Mouse (Mus musculus) lung, embryonic 15.5 days (tissue): ENCODE measurements around the gene Gpc1. TPM values are rescaled to one million over a fixed set of nuclear protein-coding genes. Genes with fewer than 3 reads are reported as not detected.

Experiments
- ATAC-seq: fragments of 200-750 bp; cut with Nextera tagmentation; 2 replicates; pipeline ENCODE4 v1.8.0; 2017; ENCODE audit warnings: moderate number of reproducible peaks, borderline replicate concordance; ENCODE audit not compliant: low FRiP score, low TSS enrichment; ENCODE audit errors: extremely low read depth
- H3K27ac ChIP-seq: fragments of 300-500 bp; sonication (generic); 2 replicates; pipeline ENCODE4 v1.5.1; 2015; ENCODE audit warnings: moderate library complexity, mild to moderate bottlenecking, inconsistent platforms
- H3K27me3 ChIP-seq: fragments of 300-500 bp; sonication (generic); 2 replicates; pipeline ENCODE4 v1.6.1; 2015; ENCODE audit warnings: inconsistent platforms
- H3K36me3 ChIP-seq: fragments of 300-500 bp; sonication (generic); 2 replicates; pipeline ENCODE4 v1.6.1; 2015; ENCODE audit warnings: inconsistent platforms
- H3K4me1 ChIP-seq: fragments of 300-500 bp; sonication (generic); 2 replicates; pipeline ENCODE4 v1.6.1; 2015; ENCODE audit warnings: inconsistent platforms
- H3K4me2 ChIP-seq: fragments of 300-500 bp; sonication (generic); 2 replicates; pipeline ENCODE4 v1.6.1; 2015; ENCODE audit warnings: inconsistent platforms, mild to moderate bottlenecking, moderate library complexity
- H3K4me3 ChIP-seq: fragments of 300-500 bp; sonication (generic); 2 replicates; pipeline ENCODE4 v1.5.1; 2015; ENCODE audit warnings: mild to moderate bottlenecking, inconsistent platforms
- H3K9ac ChIP-seq: fragments of 300-500 bp; sonication (generic); 2 replicates; pipeline ENCODE4 v1.6.1; 2015; ENCODE audit warnings: inconsistent platforms
- H3K9me3 ChIP-seq: fragments of 300-500 bp; sonication (generic); 2 replicates; pipeline ENCODE4 v1.6.1; 2016; ENCODE audit warnings: inconsistent platforms
- WGBS: fragments of 180-500 bp; shearing (Covaris S2); methylation state at CpG from one replicate; pipeline ENCODE4 v1.1.7; 2015; 5-methylcytosine and 5-hydroxymethylcytosine counted together
- polyA plus RNA-seq: library from polyadenylated mRNA; unstranded; fragments of >200 nt; fragmentation: Nextera tagmentation; extraction: Ambion mirVana; gene quantifications from 2 replicates; pipeline ENCODE4 v1.2.1, GENCODE M21; 2015

Gene Gpc1
- polyA plus RNA-seq, 1 experiment from 2014 or later, result 34.2 TPM

GRCm38 (mm10) chr1:92839211-92839610 lies 7.8 kb downstream of the Gpc1 start:
- H3K27me3 ChIP-seq, result no peaks in the 10 kb centered on the region
- H3K4me2 ChIP-seq, result no peak overlapping the region
- no peak overlapping the region for H3K4me3 ChIP-seq
- H3K36me3 ChIP-seq, result no peaks in the 10 kb centered on the region
- no peaks in the 10 kb centered on the region for H3K9me3 ChIP-seq
- WGBS, result 71% methylated on average over 7 of the region's 7 CpGs
- H3K4me1 ChIP-seq, result no peaks in the 10 kb centered on the region
- no peak for ATAC-seq
- H3K9ac ChIP-seq, result no peak overlapping the region
- H3K27ac ChIP-seq, result no peak overlapping the region

GRCm38 (mm10) chr1:92840231-92840890 lies 8.9 kb downstream of the Gpc1 start:
- H3K4me1 ChIP-seq, result no peaks in the 10 kb centered on the region
- ATAC-seq, result no peak
- no peak overlapping the region for H3K4me2 ChIP-seq
- no peak overlapping the region for H3K27ac ChIP-seq
- no peak overlapping the region for H3K9ac ChIP-seq
- no peak overlapping the region for H3K4me3 ChIP-seq
- no peaks in the 10 kb centered on the region for H3K36me3 ChIP-seq
- no peaks in the 10 kb centered on the region for H3K27me3 ChIP-seq
- 77% methylated on average over 8 of the region's 8 CpGs for WGBS
- no peaks in the 10 kb centered on the region for H3K9me3 ChIP-seq

- H3K4me3 ChIP-seq, result no peak overlapping the region
- ATAC-seq, result no peak
- H3K9me3 ChIP-seq, result no peaks in the 10 kb centered on the region
- H3K4me1 ChIP-seq, result no peaks in the 10 kb centered on the region
- 68% methylated on average over 3 of the region's 3 CpGs for WGBS
- H3K4me2 ChIP-seq, result no peak overlapping the region
- H3K27me3 ChIP-seq, result no peaks in the 10 kb centered on the region
- H3K36me3 ChIP-seq, result no peaks in the 10 kb centered on the region
- no peak overlapping the region for H3K9ac ChIP-seq
- no peak overlapping the region for H3K27ac ChIP-seq
These were observed 10.0 kb downstream of the Gpc1 start for GRCm38 (mm10) chr1:92841427-92841826.

- no peaks in the 10 kb centered on the region for H3K36me3 ChIP-seq
- 68% methylated on average over 7 of the region's 7 CpGs for WGBS
- H3K4me1 ChIP-seq, result peaks cover 7% of the 10 kb centered on the region; the same call in 1 of the 2 replicates
- H3K4me3 ChIP-seq, result no peak overlapping the region
- H3K27me3 ChIP-seq, result peaks cover 9% of the 10 kb centered on the region
- no peak for ATAC-seq
- no peak overlapping the region for H3K27ac ChIP-seq
- H3K9ac ChIP-seq, result no peak overlapping the region
- H3K9me3 ChIP-seq, result no peaks in the 10 kb centered on the region
- no peak overlapping the region for H3K4me2 ChIP-seq
These were observed 14.4 kb downstream of the Gpc1 start for GRCm38 (mm10) chr1:92845889-92846288.

- WGBS, result 9% methylated on average over 41 of the region's 41 CpGs
These were observed 16.7 kb downstream of the Gpc1 start for GRCm38 (mm10) chr1:92847873-92848839.

GRCm38 (mm10) chr1:92849491-92849890 lies 18.0 kb downstream of the Gpc1 start:
- H3K9me3 ChIP-seq, result no peaks in the 10 kb centered on the region
- no peak for ATAC-seq
- H3K4me2 ChIP-seq, result no peak overlapping the region
- 75% methylated on average over 2 of the region's 2 CpGs for WGBS
- H3K27me3 ChIP-seq, result peaks cover 9% of the 10 kb centered on the region
- no peaks in the 10 kb centered on the region for H3K36me3 ChIP-seq
- no peak overlapping the region for H3K4me3 ChIP-seq
- H3K27ac ChIP-seq, result no peak overlapping the region
- H3K4me1 ChIP-seq, result peaks cover 7% of the 10 kb centered on the region; the same call in 1 of the 2 replicates
- H3K9ac ChIP-seq, result no peak overlapping the region

More at GRCm38 (mm10) chr1:92847873-92848839, 16.7 kb downstream of the Gpc1 start:
- Histone ChIP-seq H3K27me3 (peaks cover 9% of the 10 kb centered on the region), H3K27ac (no peak overlapping the region), H3K36me3 (no peaks in the 10 kb centered on the region), H3K4me2 (peak overlapping the region; percentile 49), H3K9ac (no peak overlapping the region), H3K4me1 (peaks cover 7% of the 10 kb centered on the region; the same call in 1 of the 2 replicates), H3K9me3 (no peaks in the 10 kb centered on the region), H3K4me3 (peak overlapping the region; percentile 23; the same call in 1 of the 2 replicates)
- ATAC-seq, result no peak

- Histone ChIP-seq H3K27me3 (peaks cover 9% of the 10 kb centered on the region), H3K4me1 (peaks cover 7% of the 10 kb centered on the region; the same call in 1 of the 2 replicates)
- WGBS, result 52% methylated on average over 13 of the region's 13 CpGs
These were observed 18.6 kb downstream of the Gpc1 start for GRCm38 (mm10) chr1:92849938-92850574.

GRCm38 (mm10) chr1:92852450-92852849 lies 21.0 kb downstream of the Gpc1 start:
- Histone ChIP-seq H3K9me3 (no peaks in the 10 kb centered on the region), H3K4me3 (no peak overlapping the region), H3K4me2 (no peak overlapping the region), H3K27me3 (peaks cover 9% of the 10 kb centered on the region), H3K4me1 (peaks cover 7% of the 10 kb centered on the region; the same call in 1 of the 2 replicates), H3K27ac (no peak overlapping the region), H3K36me3 (0 out of 2 replicates have a peak, but pooled peaks cover 8% of the 10 kb centered on the region), H3K9ac (no peak overlapping the region)
- 85% methylated on average over 2 of the region's 2 CpGs for WGBS
- ATAC-seq, result no peak

More at GRCm38 (mm10) chr1:92849938-92850574, 18.6 kb downstream of the Gpc1 start:
- H3K36me3 ChIP-seq, result no peaks in the 10 kb centered on the region
- no peak overlapping the region for H3K27ac ChIP-seq
- no peaks in the 10 kb centered on the region for H3K9me3 ChIP-seq
- H3K4me2 ChIP-seq, result no peak overlapping the region
- H3K4me3 ChIP-seq, result no peak overlapping the region
- no peak for ATAC-seq
- no peak overlapping the region for H3K9ac ChIP-seq

- ATAC-seq, result no peak
- Histone ChIP-seq H3K4me2 (no peak overlapping the region), H3K9me3 (no peaks in the 10 kb centered on the region), H3K4me3 (no peak overlapping the region), H3K27ac (no peak overlapping the region), H3K27me3 (no peaks in the 10 kb centered on the region), H3K36me3 (peaks cover 15% of the 10 kb centered on the region; the same call in 1 of the 2 replicates), H3K9ac (no peak overlapping the region), H3K4me1 (0 out of 2 replicates have a peak, but pooled peaks cover 5% of the 10 kb centered on the region)
- whole genome bisulfite sequencing, result 74% methylated on average over 6 of the region's 6 CpGs
These were observed 30.1 kb downstream of the Gpc1 start for GRCm38 (mm10) chr1:92861503-92861902.

GRCm38 (mm10) chr1:92863268-92863667 lies 31.8 kb downstream of the Gpc1 start:
- Histone ChIP-seq H3K4me3 (no peak overlapping the region), H3K4me1 (0 out of 2 replicates have a peak, but pooled peaks cover 5% of the 10 kb centered on the region), H3K9ac (no peak overlapping the region), H3K27me3 (no peaks in the 10 kb centered on the region), H3K36me3 (peaks cover 6% of the 10 kb centered on the region; the same call in 1 of the 2 replicates), H3K9me3 (no peaks in the 10 kb centered on the region), H3K4me2 (no peak overlapping the region), H3K27ac (no peak overlapping the region)
- 78% methylated on average over 4 of the region's 4 CpGs for WGBS
- no peak for ATAC-seq

- Histone ChIP-seq H3K4me1 (0 out of 2 replicates have a peak, but pooled peaks cover 5% of the 10 kb centered on the region), H3K9me3 (no peaks in the 10 kb centered on the region), H3K4me2 (no peak overlapping the region), H3K4me3 (no peak overlapping the region), H3K27me3 (no peaks in the 10 kb centered on the region), H3K27ac (no peak overlapping the region), H3K9ac (no peak overlapping the region), H3K36me3 (no peaks in the 10 kb centered on the region)
- 51% methylated on average over 2 of the region's 2 CpGs for WGBS
- no peak for ATAC-seq
These were observed 34.7 kb downstream of the Gpc1 start for GRCm38 (mm10) chr1:92866170-92866569.
